Mouse (Mus musculus): ENCODE results near the gene Rab6b. TPM values are rescaled to one million over a fixed set of nuclear protein-coding genes. Genes with fewer than 3 reads are reported as not detected.

Rab6b gene
- total and polyA plus RNA-seq, 3 experiments, result 0.04 to 0.19 TPM; not detected in 1

DNA sequence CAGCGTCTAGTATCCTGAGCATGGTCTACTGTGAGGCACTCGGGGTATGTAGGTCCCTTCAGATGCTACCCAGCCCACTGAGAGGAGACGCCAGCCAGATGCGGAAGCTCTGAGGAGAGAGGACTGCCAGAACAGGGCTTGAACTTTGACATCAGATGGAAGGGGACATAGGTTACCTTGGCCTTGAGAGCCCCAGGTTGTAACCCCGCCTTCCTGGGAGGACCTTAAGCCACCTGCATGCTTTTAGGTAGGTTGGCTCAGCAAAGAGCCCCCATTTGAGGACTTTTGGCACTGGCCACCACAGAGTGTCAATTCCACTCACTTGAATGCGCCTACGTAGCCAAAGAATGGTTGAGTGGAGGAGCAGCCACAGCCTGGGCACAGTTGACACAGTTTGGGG, 113.1 kb downstream of the Rab6b start:
- no peak overlapping the region for H3K27ac ChIP-seq (ENCODE audit: insufficient read depth, low read depth)
- no peaks in the 10 kb centered on the region for H3K4me1 ChIP-seq (ENCODE audit: control insufficient read depth in 1 of 2, insufficient read depth in 2 of 2)
- in situ Hi-C loops (cut with MboI; ENCODE audit: low pct_ligation_motif_present, low pct_unique_long_range_greater_than_20kb, low sequenced_read_pairs) (loop anchor here (5.0 kb wide), 1 partner anchor 83 kb away; the partner anchor contains the start of genes 1300017J02Rik and Topbp1), dilution Hi-C loops (cut with MboI; ENCODE audit: extremely low pct_ligation_motif_present, extremely low pct_unique_long_range_greater_than_20kb, low sequenced_read_pairs) (no loop called here)
- H3K4me3 ChIP-seq (replicated peaks in 1 of 3; ENCODE audit: low read depth in 2 of 3, low read length in 2 of 3, poor library complexity in 1 of 3), result no peak overlapping the region
- peaks cover 37% of the 10 kb centered on the region for H3K27me3 ChIP-seq (replicated peaks)
- H3K9me3 ChIP-seq (replicated peaks; ENCODE audit: low read length), result no peaks in the 10 kb centered on the region
- no peak overlapping the region for H3K9ac ChIP-seq (ENCODE audit: insufficient read depth, low read depth)
- no peaks in the 10 kb centered on the region for H3K36me3 ChIP-seq (replicated peaks in 1 of 2; ENCODE audit: control insufficient read depth in 1 of 2, insufficient read depth in 1 of 2, low read length in 1 of 2)
- no peak overlapping the region for H3K4me2 ChIP-seq (ENCODE audit: insufficient read depth, low read depth, poor library complexity, severe bottlenecking)
- TF ChIP-seq SIN3A (IDR thresholded peaks at IDR 0.05; ENCODE audit: low read length), result no peak
- no peak for DNase-seq (ENCODE audit: extremely low read depth)
- H3K79me2 ChIP-seq (replicated peaks; ENCODE audit: control insufficient read depth, extremely low read depth, insufficient read depth, poor library complexity, severe bottlenecking), result no peaks in the 10 kb centered on the region

DNA sequence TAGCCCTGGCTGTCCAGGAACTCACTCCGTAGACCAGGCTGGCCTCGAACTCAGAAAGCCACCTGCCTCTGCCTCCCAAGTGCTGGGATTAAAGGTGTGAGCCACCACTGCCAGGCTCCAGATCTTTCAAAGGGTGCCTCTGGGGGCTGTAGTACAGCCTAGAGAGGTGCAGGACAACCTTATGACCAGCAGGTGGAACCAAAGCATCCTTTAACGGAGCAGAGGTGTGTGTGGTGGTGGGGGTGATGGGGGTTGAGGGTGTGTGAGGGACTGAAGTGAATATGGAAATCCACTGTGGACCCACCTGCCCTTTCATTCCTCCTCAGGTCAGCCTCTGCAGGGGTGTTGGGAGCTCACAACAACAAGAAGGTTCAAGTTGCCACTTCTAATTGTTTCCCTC, 113.9 kb downstream of the Rab6b start:
- H3K79me2 ChIP-seq (replicated peaks; ENCODE audit: control insufficient read depth, extremely low read depth, insufficient read depth, poor library complexity, severe bottlenecking), result no peaks in the 10 kb centered on the region
- H3K27ac ChIP-seq (ENCODE audit: insufficient read depth, low read depth), result no peak overlapping the region
- TF ChIP-seq POLR2AphosphoS2 (IDR thresholded peaks at IDR 0.05; ENCODE audit: low read depth, low read length), result no peak
- no peak for TF ChIP-seq ZC3H11A (IDR thresholded peaks at IDR 0.05; ENCODE audit: low read depth, low read length)
- TF ChIP-seq RCOR1 (conservative IDR thresholded peaks at IDR 0.05; ENCODE audit: low read depth, low read length), result no peak
- TF ChIP-seq ELF1 (IDR thresholded peaks at IDR 0.05; ENCODE audit: low read depth, low read length), result no peak
- TF ChIP-seq CHD2 (IDR thresholded peaks at IDR 0.05; ENCODE audit: low read length), result no peak
- peak; percentile 46 for TF ChIP-seq SMC3 (IDR thresholded peaks at IDR 0.05; ENCODE audit: low read depth, low read length)
- peak; percentile 61 for TF ChIP-seq RAD21 (IDR thresholded peaks at IDR 0.05; ENCODE audit: low read depth, low read length)
- TF ChIP-seq MXI1 (IDR thresholded peaks at IDR 0.05; ENCODE audit: low read depth, low read length), result no peak
- TF ChIP-seq SIN3A (IDR thresholded peaks at IDR 0.05; ENCODE audit: low read length), result no peak
- TF ChIP-seq POLR2A (IDR thresholded peaks at IDR 0.05; ENCODE audit: low read depth, low read length), result no peak
- peak in 1 of 2 experiments; percentile 70; a peak in 3 of 4 replicates for TF ChIP-seq CTCF (conservative IDR thresholded peaks at IDR 0.05 in 1 of 2, IDR thresholded peaks at IDR 0.05 in 1 of 2; ENCODE audit: low read depth in 2 of 2, low read length in 2 of 2)
- TF ChIP-seq EP300 (IDR thresholded peaks at IDR 0.05; ENCODE audit: low read length), result no peak
- peaks cover 36% of the 10 kb centered on the region for H3K27me3 ChIP-seq (replicated peaks)
- H3K4me1 ChIP-seq (ENCODE audit: control insufficient read depth in 1 of 2, insufficient read depth in 2 of 2), result no peaks in the 10 kb centered on the region
- DNase-seq (ENCODE audit: extremely low read depth), result peak; percentile 45
- in situ Hi-C loops (cut with MboI; ENCODE audit: low pct_ligation_motif_present, low pct_unique_long_range_greater_than_20kb, low sequenced_read_pairs) (no loop called here), dilution Hi-C loops (cut with MboI; ENCODE audit: extremely low pct_ligation_motif_present, extremely low pct_unique_long_range_greater_than_20kb, low sequenced_read_pairs) (no loop called here)
- H3K36me3 ChIP-seq (replicated peaks in 1 of 2; ENCODE audit: control insufficient read depth in 1 of 2, insufficient read depth in 1 of 2, low read length in 1 of 2), result no peaks in the 10 kb centered on the region
- no peak overlapping the region for H3K4me2 ChIP-seq (ENCODE audit: insufficient read depth, low read depth, poor library complexity, severe bottlenecking)
- H3K9me3 ChIP-seq (replicated peaks; ENCODE audit: low read length), result no peaks in the 10 kb centered on the region
- no peak overlapping the region for H3K4me3 ChIP-seq (replicated peaks in 1 of 3; ENCODE audit: low read depth in 2 of 3, low read length in 2 of 3, poor library complexity in 1 of 3)
- no peak overlapping the region for H3K9ac ChIP-seq (ENCODE audit: insufficient read depth, low read depth)

DNA sequence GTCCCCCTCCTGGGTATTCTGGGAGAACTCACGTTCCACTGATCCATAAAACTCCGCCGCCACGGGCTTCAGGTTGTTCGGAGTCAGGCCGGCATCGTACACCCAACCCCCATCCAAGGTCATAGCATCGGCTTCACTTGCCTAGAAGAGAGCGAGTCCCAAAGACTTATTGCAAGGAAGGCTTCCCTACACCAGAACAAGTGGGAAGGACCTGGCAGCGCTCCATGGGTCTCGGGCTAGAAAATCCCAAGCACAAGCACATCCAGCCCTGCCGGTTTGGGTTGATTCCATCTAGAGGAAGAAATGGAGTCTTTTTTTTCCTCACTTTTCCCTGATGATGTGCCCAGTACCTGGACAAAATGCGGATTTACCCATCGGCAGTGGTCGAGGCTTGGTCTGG, 115.2 kb downstream of the Rab6b start:
- Histone ChIP-seq H3K4me1 (ENCODE audit: control insufficient read depth in 1 of 2, insufficient read depth in 2 of 2) (no peaks in the 10 kb centered on the region), H3K27me3 (replicated peaks) (peaks cover 36% of the 10 kb centered on the region), H3K9ac (ENCODE audit: insufficient read depth, low read depth) (no peak overlapping the region), H3K27ac (ENCODE audit: insufficient read depth, low read depth) (no peak overlapping the region), H3K36me3 (replicated peaks in 1 of 2; ENCODE audit: control insufficient read depth in 1 of 2, insufficient read depth in 1 of 2, low read length in 1 of 2) (no peaks in the 10 kb centered on the region), H3K4me3 (replicated peaks in 1 of 3; ENCODE audit: low read depth in 2 of 3, low read length in 2 of 3, poor library complexity in 1 of 3) (no peak overlapping the region), H3K4me2 (ENCODE audit: insufficient read depth, low read depth, poor library complexity, severe bottlenecking) (no peak overlapping the region), H3K9me3 (replicated peaks; ENCODE audit: low read length) (no peaks in the 10 kb centered on the region), H3K79me2 (replicated peaks; ENCODE audit: control insufficient read depth, extremely low read depth, insufficient read depth, poor library complexity, severe bottlenecking) (no peaks in the 10 kb centered on the region)
- no peak for DNase-seq (ENCODE audit: extremely low read depth)
- in situ Hi-C loops (cut with MboI; ENCODE audit: low pct_ligation_motif_present, low pct_unique_long_range_greater_than_20kb, low sequenced_read_pairs), result no loop called here
- dilution Hi-C loops (cut with MboI; ENCODE audit: extremely low pct_ligation_motif_present, extremely low pct_unique_long_range_greater_than_20kb, low sequenced_read_pairs), result no loop called here
- TF ChIP-seq E2F4 (IDR thresholded peaks at IDR 0.05; ENCODE audit: insufficient replicate concordance, low read depth, low read length) (no peak), SIN3A (IDR thresholded peaks at IDR 0.05; ENCODE audit: low read length) (no peak), ELF1 (IDR thresholded peaks at IDR 0.05; ENCODE audit: low read depth, low read length) (no peak), MXI1 (IDR thresholded peaks at IDR 0.05; ENCODE audit: low read depth, low read length) (no peak), MAZ (IDR thresholded peaks at IDR 0.05; ENCODE audit: low read depth, low read length) (no peak), SMC3 (IDR thresholded peaks at IDR 0.05; ENCODE audit: low read depth, low read length) (no peak), USF1 (IDR thresholded peaks at IDR 0.05; ENCODE audit: low read depth, low read length) (no peak), IRF4 (IDR thresholded peaks at IDR 0.05; ENCODE audit: low read depth, low read length) (no peak), ETS1 (conservative IDR thresholded peaks at IDR 0.05; ENCODE audit: low read depth, low read length) (no peak), RCOR1 (conservative IDR thresholded peaks at IDR 0.05; ENCODE audit: low read depth, low read length) (no peak), GABPA (IDR thresholded peaks at IDR 0.05; ENCODE audit: insufficient replicate concordance, low read depth, low read length) (no peak), HCFC1 (IDR thresholded peaks at IDR 0.05; ENCODE audit: low read depth, low read length) (no peak), BHLHE40 (IDR thresholded peaks at IDR 0.05; ENCODE audit: low read depth, low read length) (no peak), MAFK (IDR thresholded peaks at IDR 0.05; ENCODE audit: insufficient replicate concordance, low read length) (no peak)

Measured in CH12.LX (cell line).